Mouse (Mus musculus): Measurements from ENCODE around the gene Gm2022.
"Not testable (repeated sequence)": the region's sequence is repeated elsewhere in the genome, so short reads cannot be mapped to it uniquely, and the experiment has no call there.

DNA sequence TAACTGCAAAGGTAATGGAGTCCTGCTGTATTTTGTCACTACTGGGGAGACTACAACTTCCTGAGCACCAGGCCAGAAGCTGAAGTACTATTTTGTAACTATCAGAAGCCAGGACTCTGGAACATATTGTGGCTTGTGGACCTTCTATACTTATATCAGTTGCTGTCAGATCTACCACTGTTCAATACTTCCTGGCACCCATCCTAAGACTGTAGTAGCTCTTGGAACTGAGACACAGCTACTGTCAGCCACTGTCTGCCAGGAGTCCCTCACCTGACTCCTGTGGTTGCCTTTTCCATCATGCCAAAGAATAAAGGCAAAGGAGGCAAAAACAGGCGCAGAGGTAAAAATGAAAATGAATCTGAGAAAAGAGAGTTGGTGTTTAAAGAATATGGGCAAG lies at the start of gene Gm2022:
- TF ChIP-seq POLR2A (IDR thresholded peaks at IDR 0.05; ENCODE audit: borderline replicate concordance, insufficient read depth, low read length); CTCF (IDR thresholded peaks at IDR 0.05; ENCODE audit: borderline replicate concordance, insufficient read depth, low read depth, low read length): not testable (repeated sequence)

Data from cerebellum, adult 2 months (tissue).